Mouse (Mus musculus) frontal cortex, postnatal 36 days (tissue): ENCODE measurements around the gene Tgfb2.

Source experiments
- DNase-seq, 2 experiments: peaks; one replicate each; pipeline ENCODE4 v3.0.0; 2022; ENCODE audit warnings: low spot score in 2 of 2

The Tgfb2 gene

GRCm38 (mm10) chr1:186705915-186706248, at the start of gene Tgfb2:
Tgfb2 (minus strand) TSS chr1:186705989.
- DNase-seq, result peak in 1 of 2 experiments; percentile 54

GRCm38 (mm10) chr1:186749675-186750283, 44.0 kb upstream of the Tgfb2 start:
- DNase-seq, result no peak

DNA sequence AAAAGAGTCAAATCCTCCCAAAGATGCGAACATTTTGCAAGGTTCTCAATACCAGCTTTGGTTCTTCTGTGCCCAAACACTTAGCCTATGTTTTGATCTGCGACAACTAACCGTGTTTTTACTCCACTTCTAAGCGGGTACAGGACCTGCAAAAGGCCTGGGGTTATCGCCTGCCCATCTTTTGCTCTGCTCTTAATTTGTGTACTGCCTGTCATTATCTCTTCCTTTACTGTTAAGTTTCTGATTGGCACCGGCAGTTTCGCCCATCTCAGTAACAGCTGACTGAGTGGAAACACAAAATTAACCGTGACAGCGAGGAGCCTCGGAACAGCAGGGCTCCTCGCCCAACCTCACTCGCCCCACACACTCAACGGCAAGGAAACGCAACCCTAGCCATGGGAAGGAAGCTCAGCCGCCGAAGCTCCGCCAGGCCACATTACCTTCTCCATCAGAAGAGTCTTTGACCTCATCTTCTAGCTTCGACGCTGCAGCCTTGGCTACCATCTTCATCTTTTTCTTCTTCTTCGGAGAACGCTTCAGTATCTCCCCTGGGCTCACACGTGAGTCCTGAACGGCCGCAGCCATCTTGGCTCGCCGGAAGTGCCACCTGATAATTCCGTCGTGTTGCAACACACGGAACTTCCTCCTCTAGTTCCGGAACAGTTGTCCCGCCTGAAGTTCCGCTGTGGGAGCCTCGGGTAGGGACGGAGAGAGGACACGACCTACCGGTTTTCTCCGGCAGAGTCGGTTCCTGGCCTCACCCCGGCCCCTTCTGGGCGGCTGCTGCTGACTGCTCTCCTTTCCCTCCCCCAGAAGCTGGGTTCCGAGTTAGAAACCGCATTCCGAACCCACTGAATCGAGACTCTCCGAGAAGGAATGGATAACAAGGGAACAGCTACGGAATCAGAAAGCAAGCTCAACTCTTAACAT, 43.2 kb upstream of the Tgfb2 start, which contains the start of gene Rrp15:
Gene Rrp15, minus strand, starts transcription at position 635 of the 930 bp plus-strand sequence.
- DNase-seq, result peak; percentile 85 to 86

DNA sequence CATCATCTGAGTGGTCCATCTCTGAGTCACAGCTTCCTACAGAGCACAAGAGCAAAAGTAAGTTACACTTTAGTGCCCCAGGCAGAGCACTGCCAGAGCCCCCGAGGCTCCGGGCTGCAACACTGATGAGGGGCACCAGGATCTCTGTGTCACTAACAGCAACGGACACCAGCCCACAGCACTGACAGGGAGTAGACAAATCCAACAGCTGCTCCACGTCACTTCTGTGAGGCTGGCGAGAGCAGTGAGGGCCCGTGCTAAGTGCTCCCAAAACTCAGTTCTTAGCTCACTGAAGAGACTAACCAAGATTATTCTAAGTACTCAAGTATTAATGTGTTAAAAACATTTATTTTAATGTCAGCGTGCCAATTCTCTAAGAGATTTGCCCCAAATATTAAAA, 34.0 kb upstream of the Tgfb2 start:
- no peak for DNase-seq

GRCm38 (mm10) chr1:186735537-186735936, 29.7 kb upstream of the Tgfb2 start:
- no peak for DNase-seq

DNA sequence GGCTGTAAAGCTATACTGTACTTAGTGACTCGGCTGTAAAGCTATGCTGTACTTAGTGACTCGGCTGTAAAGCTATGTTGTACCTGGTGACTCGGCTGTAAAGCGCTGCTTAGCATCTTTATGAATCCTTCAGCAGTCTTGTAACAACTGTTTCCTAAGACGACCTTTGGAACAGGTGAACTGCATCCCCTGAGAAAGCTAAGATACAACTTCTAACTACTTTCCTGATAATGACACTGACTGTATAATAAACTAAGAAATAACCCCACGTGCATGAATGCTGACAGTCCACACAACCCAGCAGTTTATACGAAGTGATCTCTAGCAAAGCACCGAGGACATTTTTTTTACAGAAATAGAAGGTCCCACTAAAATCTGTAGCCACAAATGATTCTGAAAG, 27.3 kb upstream of the Tgfb2 start:
- DNase-seq, result no peak

GRCm38 (mm10) chr1:186728778-186729177, 23.0 kb upstream of the Tgfb2 start:
- no peak for DNase-seq

- no peak for DNase-seq
Measured at GRCm38 (mm10) chr1:186726117-186726516, 20.3 kb upstream of the Tgfb2 start.

GRCm38 (mm10) chr1:186722299-186722698, 16.5 kb upstream of the Tgfb2 start:
- DNase-seq, result no peak

DNA sequence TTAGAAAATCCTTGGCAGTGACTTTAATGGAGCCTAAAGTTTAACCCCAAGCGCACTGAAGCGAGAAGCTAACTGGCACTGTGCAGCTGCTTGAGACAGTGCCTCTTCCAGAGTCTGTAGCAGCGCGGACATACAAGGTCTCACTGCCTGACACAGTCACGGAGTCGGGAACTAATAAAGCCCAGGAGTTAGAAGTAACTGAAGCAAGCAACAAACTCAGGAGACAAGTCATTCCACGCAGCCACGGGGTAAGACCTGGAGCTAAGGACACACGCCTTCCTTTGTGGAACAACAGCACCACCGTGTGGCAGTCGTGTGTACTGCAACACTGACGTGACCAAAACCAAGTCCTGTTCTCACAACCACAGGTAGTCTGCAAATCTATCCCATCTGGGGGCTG, 16.1 kb upstream of the Tgfb2 start:
- peak; percentile 86 to 90 for DNase-seq

GRCm38 (mm10) chr1:186721166-186721565, 15.4 kb upstream of the Tgfb2 start:
- no peak for DNase-seq

- no peak for DNase-seq
Measured at GRCm38 (mm10) chr1:186719708-186720107, 13.9 kb upstream of the Tgfb2 start.

- DNase-seq, result no peak
Measured at GRCm38 (mm10) chr1:186718881-186719280, 13.1 kb upstream of the Tgfb2 start.

DNA sequence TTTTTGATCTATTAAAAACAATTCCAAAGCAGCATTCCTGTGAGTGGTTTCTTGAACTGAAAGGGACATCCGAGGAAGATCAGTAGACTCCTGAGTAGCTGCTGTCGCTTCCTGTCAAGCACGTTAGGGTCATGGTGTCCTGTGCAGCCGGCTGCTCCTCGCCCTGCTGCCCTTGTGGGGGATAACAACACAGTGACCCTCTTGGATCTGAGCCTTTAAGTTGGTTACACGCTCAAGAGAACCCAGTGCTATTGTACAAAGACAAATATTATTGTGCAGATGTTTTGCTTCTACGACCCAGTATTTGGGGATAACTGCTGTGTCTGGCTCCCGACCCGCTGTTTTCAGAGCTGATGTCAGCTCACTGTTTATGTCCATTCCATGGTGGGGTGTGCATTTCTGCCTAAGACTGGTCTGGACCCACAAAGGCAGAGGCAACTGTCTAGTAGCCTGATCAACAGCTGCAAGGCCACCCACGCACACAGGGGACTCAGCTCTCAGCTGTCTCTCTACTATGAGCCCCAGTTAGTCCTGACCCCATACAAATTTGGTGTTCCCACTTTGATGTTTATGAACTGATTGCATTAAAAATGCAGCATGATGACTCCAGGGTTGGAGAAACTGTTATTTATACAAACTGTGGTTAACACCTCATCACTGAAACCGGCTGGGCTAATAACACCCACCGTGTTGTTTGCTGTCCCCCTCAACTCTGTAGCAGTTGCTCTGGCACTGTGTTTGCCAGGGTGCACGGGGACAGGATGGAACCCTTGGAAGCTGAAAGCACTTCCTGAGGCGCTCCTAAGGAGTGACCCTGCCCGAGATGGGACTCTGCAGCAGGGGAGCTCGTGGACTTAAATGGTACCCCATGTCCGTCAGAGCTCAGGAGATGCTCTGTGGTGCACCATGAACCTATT, 9.4 kb upstream of the Tgfb2 start:
- DNase-seq, result no peak

DNA sequence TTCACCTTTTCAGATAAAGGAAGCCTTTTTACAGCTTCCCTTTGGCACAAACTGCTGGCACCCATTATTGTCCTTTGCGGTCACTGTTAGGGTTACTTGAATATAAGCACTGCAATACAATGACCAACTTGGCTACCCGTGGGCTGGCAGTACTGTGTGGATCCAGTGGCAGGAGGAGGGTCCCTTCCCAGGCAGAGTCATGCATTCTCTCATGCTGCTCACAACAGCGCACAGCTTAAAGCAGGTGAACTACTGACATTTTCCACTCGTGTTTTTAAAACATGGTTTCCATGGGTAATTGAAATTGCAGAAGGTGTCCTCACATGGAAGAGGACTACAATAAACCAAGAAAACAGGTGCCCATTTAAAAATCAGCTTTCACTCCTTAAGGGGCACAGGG, 8.4 kb upstream of the Tgfb2 start:
- no peak for DNase-seq

DNA sequence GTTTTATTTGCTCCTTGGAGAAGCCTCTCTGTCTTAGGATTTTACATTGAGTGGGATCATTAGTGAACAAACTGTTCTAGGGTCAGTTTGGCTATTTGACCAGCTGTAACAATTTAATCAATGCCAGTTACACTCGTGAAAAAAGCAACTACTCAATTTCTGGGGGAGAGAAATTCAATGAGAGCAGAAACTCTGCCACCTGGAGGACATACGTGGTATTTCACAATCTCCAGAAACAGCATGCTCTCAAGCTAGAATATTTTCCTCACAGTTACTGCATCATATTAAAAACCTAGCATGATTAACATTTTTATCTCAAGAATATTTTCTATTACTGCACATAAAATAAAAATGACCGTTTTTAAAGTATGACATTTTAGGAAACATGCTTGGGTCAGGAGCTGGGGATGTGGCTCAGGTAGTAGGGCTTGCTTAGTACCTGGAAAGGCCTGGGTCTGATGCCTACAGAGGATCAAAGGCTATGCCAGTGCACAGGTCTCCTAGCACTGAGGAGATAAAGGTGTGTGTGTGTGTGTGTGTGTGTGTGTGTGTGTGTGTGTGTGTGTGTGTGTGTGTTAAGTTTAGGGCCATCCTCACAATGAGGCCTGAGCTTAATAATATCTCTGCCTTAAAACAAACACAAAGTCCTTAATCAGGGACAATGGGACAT, 7.1 kb upstream of the Tgfb2 start:
- DNase-seq, result peak in 1 of 2 experiments; percentile 59

- peak; percentile 48 to 62 for DNase-seq
Measured at GRCm38 (mm10) chr1:186705203-186705914, 430 bp downstream of the Tgfb2 start.

- DNase-seq, result peak; percentile 35 to 44
Measured at GRCm38 (mm10) chr1:186703980-186704701, 1.6 kb downstream of the Tgfb2 start.

DNA sequence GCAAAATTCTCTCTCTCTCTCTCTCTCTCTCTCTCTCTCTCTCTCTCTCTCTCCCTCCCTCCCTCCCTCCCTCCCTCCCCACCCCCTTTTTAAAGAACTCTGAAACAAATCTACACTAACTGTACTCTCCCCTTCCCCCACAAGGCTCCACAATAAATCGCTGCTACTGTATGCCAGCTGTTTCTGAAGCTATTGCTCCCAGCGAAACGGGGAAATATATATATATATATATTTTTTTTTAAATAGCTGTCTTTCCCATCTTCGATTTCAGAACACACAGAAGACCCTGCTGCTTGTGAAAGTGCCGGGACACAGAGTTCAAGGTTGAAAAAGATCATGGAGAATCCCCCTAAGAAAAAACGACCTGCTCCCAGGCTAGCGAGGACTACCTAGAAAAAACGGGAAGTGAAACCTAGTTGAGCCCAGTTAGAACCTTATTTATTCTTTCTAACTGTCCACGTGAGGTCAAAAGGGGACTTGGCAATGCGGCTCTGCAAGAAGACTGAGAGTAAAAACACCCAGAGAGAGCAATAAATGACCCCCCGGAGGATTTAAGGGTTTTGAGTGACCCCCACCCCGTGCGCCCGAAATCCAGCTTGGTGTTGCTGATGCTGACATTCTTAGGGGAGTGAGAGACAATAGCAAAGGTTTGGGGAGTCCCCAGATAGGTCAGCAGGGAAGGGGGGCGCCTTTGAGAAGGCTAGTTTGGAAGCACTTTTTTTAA, 2.4 kb downstream of the Tgfb2 start:
- DNase-seq, result no peak
